Mouse (Mus musculus) megakaryocyte, embryonic 14.5 days (primary cell): Measurements from ENCODE around the gene Apmap. TPM values are rescaled to one million over a fixed set of nuclear protein-coding genes. Genes with fewer than 3 reads are reported as not detected.

Experiments used
- H3K27me3 ChIP-seq: replicated peaks from 2 replicates; pipeline ENCODE3; 2012; ENCODE audit warnings: inconsistent platforms
- H3K36me3 ChIP-seq: replicated peaks from 2 replicates; pipeline ENCODE3; 2012; ENCODE audit warnings: low read length, inconsistent platforms, mixed read lengths
- H3K4me1 ChIP-seq: 2 replicates; pipeline ENCODE4 v1.6.1; 2012; ENCODE audit warnings: inconsistent platforms
- H3K4me3 ChIP-seq: replicated peaks from 2 replicates; pipeline ENCODE3; 2012; ENCODE audit warnings: moderate library complexity, mild to moderate bottlenecking, inconsistent platforms
- H3K9me3 ChIP-seq: 2 replicates; pipeline ENCODE4 v1.6.1; 2012; ENCODE audit warnings: inconsistent platforms
- FLI1 ChIP-seq: IDR thresholded peaks from 2 replicates; pipeline ENCODE4 v1.6.1; 2012; ENCODE audit warnings: low read length, inconsistent platforms, mixed read lengths
- GATA1 ChIP-seq: IDR thresholded peaks from 3 replicates; pipeline ENCODE4 v1.6.1; 2012; ENCODE audit warnings: mixed read lengths, low read length, inconsistent platforms, borderline replicate concordance
- polyA plus RNA-seq: library from polyadenylated mRNA; stranded (reverse); fragments of >175 nt; gene quantifications from 2 replicates; pipeline ENCODE4 v1.2.3, GENCODE M21; 2012; ENCODE audit warnings: low replicate concordance; ENCODE audit not compliant: insufficient read depth

Apmap gene
- polyA plus RNA-seq, result 29.0 and 66.7 TPM in 2 replicates

- H3K4me3 ChIP-seq, result peak within 1 kb of the TSS; percentile 99
- TF ChIP-seq FLI1 (no peak), GATA1 (no peak)
- H3K36me3 ChIP-seq, result peaks cover 15% of the 10 kb centered on the region
- peaks cover 45% of the 10 kb centered on the region for H3K4me1 ChIP-seq
- peaks cover 12% of the 10 kb centered on the region for H3K27me3 ChIP-seq
- no peaks in the 10 kb centered on the region for H3K9me3 ChIP-seq
These were observed at the start of gene Apmap for GRCm38 (mm10) chr2:150608087-150608799. Gene Apmap (minus strand): TSS chr2:150608567.

GRCm38 (mm10) chr2:150656975-150657768 lies 48.8 kb upstream of the Apmap start:
- H3K9me3 ChIP-seq, result peaks cover 7% of the 10 kb centered on the region; the same call in 1 of the 2 replicates
- peaks cover 24% of the 10 kb centered on the region for H3K36me3 ChIP-seq
- H3K27me3 ChIP-seq, result peaks cover 12% of the 10 kb centered on the region
- H3K4me3 ChIP-seq, result no peak overlapping the region
- peaks cover 4% of the 10 kb centered on the region; the same call in 1 of the 2 replicates for H3K4me1 ChIP-seq
- TF ChIP-seq FLI1 (no peak), GATA1 (no peak)

- Histone ChIP-seq H3K4me3 (no peak overlapping the region), H3K9me3 (peaks cover 7% of the 10 kb centered on the region; the same call in 1 of the 2 replicates), H3K4me1 (peaks cover 6% of the 10 kb centered on the region), H3K36me3 (peaks cover 24% of the 10 kb centered on the region), H3K27me3 (peaks cover 10% of the 10 kb centered on the region)
- TF ChIP-seq GATA1 (no peak), FLI1 (no peak)
These were observed 47.7 kb upstream of the Apmap start for GRCm38 (mm10) chr2:150656112-150656511.

GRCm38 (mm10) chr2:150655290-150655689 lies 46.9 kb upstream of the Apmap start:
- Histone ChIP-seq H3K4me1 (peaks cover 10% of the 10 kb centered on the region), H3K27me3 (peaks cover 8% of the 10 kb centered on the region), H3K4me3 (no peak overlapping the region), H3K36me3 (peaks cover 24% of the 10 kb centered on the region), H3K9me3 (peaks cover 7% of the 10 kb centered on the region; the same call in 1 of the 2 replicates)
- TF ChIP-seq FLI1 (no peak), GATA1 (no peak)

- Histone ChIP-seq H3K36me3 (peaks cover 24% of the 10 kb centered on the region), H3K4me1 (peaks cover 10% of the 10 kb centered on the region), H3K27me3 (peaks cover 6% of the 10 kb centered on the region), H3K9me3 (peaks cover 7% of the 10 kb centered on the region; the same call in 1 of the 2 replicates), H3K4me3 (no peak overlapping the region)
- no peak for TF ChIP-seq FLI1
- TF ChIP-seq GATA1, result no peak
These were observed 46.4 kb upstream of the Apmap start for GRCm38 (mm10) chr2:150654814-150655213.

- Histone ChIP-seq H3K4me1 (peaks cover 15% of the 10 kb centered on the region), H3K4me3 (no peak overlapping the region), H3K36me3 (peaks cover 6% of the 10 kb centered on the region), H3K9me3 (0 out of 2 replicates have a peak, but pooled peaks cover 3% of the 10 kb centered on the region), H3K27me3 (peaks cover 14% of the 10 kb centered on the region)
- no peak for TF ChIP-seq GATA1
- TF ChIP-seq FLI1, result no peak
These were observed 43.0 kb upstream of the Apmap start for GRCm38 (mm10) chr2:150651366-150651765.

- H3K4me1 ChIP-seq, result peaks cover 11% of the 10 kb centered on the region
- H3K27me3 ChIP-seq, result peaks cover 14% of the 10 kb centered on the region
- TF ChIP-seq FLI1 (no peak), GATA1 (no peak)
- peaks cover 6% of the 10 kb centered on the region for H3K36me3 ChIP-seq
- 0 out of 2 replicates have a peak, but pooled peaks cover 3% of the 10 kb centered on the region for H3K9me3 ChIP-seq
- H3K4me3 ChIP-seq, result no peak overlapping the region
These were observed 42.2 kb upstream of the Apmap start for GRCm38 (mm10) chr2:150650511-150651074.

GRCm38 (mm10) chr2:150648300-150648895 lies 40.0 kb upstream of the Apmap start:
- no peak overlapping the region for H3K4me3 ChIP-seq

GRCm38 (mm10) chr2:150647681-150648299 lies 39.4 kb upstream of the Apmap start:
- H3K9me3 ChIP-seq, result no peaks in the 10 kb centered on the region
- no peaks in the 10 kb centered on the region for H3K36me3 ChIP-seq
- peaks cover 18% of the 10 kb centered on the region for H3K27me3 ChIP-seq
- no peak overlapping the region for H3K4me3 ChIP-seq
- TF ChIP-seq GATA1 (no peak), FLI1 (no peak)
- peaks cover 11% of the 10 kb centered on the region for H3K4me1 ChIP-seq

More at GRCm38 (mm10) chr2:150648300-150648895, 40.0 kb upstream of the Apmap start:
- no peak for TF ChIP-seq FLI1
- TF ChIP-seq GATA1, result no peak
- H3K9me3 ChIP-seq, result no peaks in the 10 kb centered on the region
- no peaks in the 10 kb centered on the region for H3K36me3 ChIP-seq
- H3K27me3 ChIP-seq, result peaks cover 18% of the 10 kb centered on the region
- H3K4me1 ChIP-seq, result peaks cover 11% of the 10 kb centered on the region
